Mouse (Mus musculus) liver, postnatal 0 days (tissue): ENCODE data around the gene Aldh3b2. TPM values are rescaled to one million over a fixed set of nuclear protein-coding genes. Genes with fewer than 3 reads are reported as not detected.

Experiments
- ATAC-seq: fragments of 200-750 bp; cut with Nextera tagmentation; 2 replicates; pipeline ENCODE4 v1.8.0; 2017; ENCODE audit warnings: mild to moderate bottlenecking, moderate library complexity
- DNase-seq: peaks from one replicate; pipeline ENCODE4 v3.0.0-alpha.2; 2016
- H3K27ac ChIP-seq: fragments of 300-500 bp; sonication (generic); 2 replicates; pipeline ENCODE4 v1.5.1; 2014; ENCODE audit warnings: antibody characterized with exemption, moderate library complexity, mild to moderate bottlenecking, low read depth
- H3K27me3 ChIP-seq: fragments of 300-500 bp; sonication (generic); 2 replicates; pipeline ENCODE4 v1.6.1; 2014; ENCODE audit warnings: low read length, control low read depth, mixed read lengths; ENCODE audit not compliant: insufficient read depth
- H3K36me3 ChIP-seq: fragments of 300-500 bp; sonication (generic); replicated peaks from 2 replicates; pipeline ENCODE4 v1.6.1; 2014; ENCODE audit warnings: mild to moderate bottlenecking, control low read depth, low read length, moderate library complexity, mixed read lengths; ENCODE audit not compliant: insufficient read depth
- H3K4me1 ChIP-seq: fragments of 300-500 bp; sonication (generic); 2 replicates; pipeline ENCODE4 v1.6.1; 2014; ENCODE audit warnings: antibody characterized with exemption, mild to moderate bottlenecking, control low read depth; ENCODE audit not compliant: insufficient read depth
- H3K4me2 ChIP-seq: fragments of 300-500 bp; sonication (generic); 2 replicates; pipeline ENCODE4 v1.6.1; 2014; ENCODE audit warnings: low read depth, mild to moderate bottlenecking, low read length, moderate library complexity, mixed read lengths
- H3K4me3 ChIP-seq: fragments of 300-500 bp; sonication (generic); 2 replicates; pipeline ENCODE4 v1.5.1; 2014; ENCODE audit warnings: low read depth, low read length
- H3K9ac ChIP-seq: fragments of 300-500 bp; sonication (generic); replicated peaks from 2 replicates; pipeline ENCODE4 v1.6.1; 2014; ENCODE audit warnings: mild to moderate bottlenecking, moderate library complexity
- H3K9me3 ChIP-seq: fragments of 300-500 bp; sonication (generic); 2 replicates; pipeline ENCODE4 v1.6.1; 2016; ENCODE audit warnings: mild to moderate bottlenecking, control low read depth, low read length, mixed read lengths
- CTCF ChIP-seq: sonication (generic); IDR thresholded peaks from 2 replicates; pipeline ENCODE4 v1.5.1; 2016; ENCODE audit warnings: antibody characterized with exemption, low read depth
- EP300 ChIP-seq: IDR thresholded peaks from 2 replicates; pipeline ENCODE4 v1.6.1; 2016; ENCODE audit warnings: antibody characterized with exemption, low read depth, mild to moderate bottlenecking
- WGBS: fragments of 180-500 bp; shearing (Covaris S2); extraction: QIAGEN DNeasy Blood & Tissue Kit; methylation state at CpG from one replicate; pipeline ENCODE4 v1.1.7; 2014; ENCODE audit not compliant: insufficient replicate concordance; 5-methylcytosine and 5-hydroxymethylcytosine counted together
- polyA plus RNA-seq: library from polyadenylated mRNA; unstranded; fragments of >200 nt; fragmentation: Nextera tagmentation; extraction: Ambion mirVana; gene quantifications from 2 replicates; pipeline ENCODE4 v1.2.1, GENCODE M21; 2015

Gene Aldh3b2
- polyA plus RNA-seq, 1 experiment from 2014 or later = 0.09 TPM

DNA sequence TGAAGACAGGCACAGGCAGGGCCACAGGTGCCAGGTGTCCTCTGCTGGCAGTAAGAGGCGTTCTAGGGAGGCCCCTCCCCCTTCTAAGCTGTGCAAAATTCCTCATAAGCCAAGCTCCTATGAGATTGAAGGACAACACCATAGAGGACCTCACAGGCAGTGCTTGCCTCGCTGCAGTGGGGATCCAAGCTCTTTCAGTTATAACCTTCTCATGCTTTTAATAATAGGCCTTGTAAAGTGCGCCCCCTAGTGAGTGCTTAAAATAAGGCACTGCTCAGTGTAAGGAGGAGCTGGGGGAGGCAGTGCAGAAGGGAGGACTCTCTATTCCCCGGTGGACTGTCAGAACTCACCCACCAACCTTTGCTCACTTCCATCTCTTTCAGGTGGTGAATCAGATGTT lies 8.2 kb downstream of the Aldh3b2 start:
- H3K9me3 ChIP-seq = no peaks in the 10 kb centered on the region
- no peak overlapping the region for H3K27ac ChIP-seq
- DNase-seq (peak; percentile 82), ATAC-seq (peak; percentile 60; the same call in 1 of the 2 replicates)
- H3K4me2 ChIP-seq = no peak overlapping the region
- no peak overlapping the region for H3K4me3 ChIP-seq
- TF ChIP-seq EP300 (no peak), CTCF (peak; percentile 93)
- no peaks in the 10 kb centered on the region for H3K27me3 ChIP-seq
- no peaks in the 10 kb centered on the region for H3K36me3 ChIP-seq
- WGBS = 17% methylated on average over 4 of the region's 4 CpGs
- H3K9ac ChIP-seq = no peak overlapping the region
- peaks cover 9% of the 10 kb centered on the region for H3K4me1 ChIP-seq

DNA sequence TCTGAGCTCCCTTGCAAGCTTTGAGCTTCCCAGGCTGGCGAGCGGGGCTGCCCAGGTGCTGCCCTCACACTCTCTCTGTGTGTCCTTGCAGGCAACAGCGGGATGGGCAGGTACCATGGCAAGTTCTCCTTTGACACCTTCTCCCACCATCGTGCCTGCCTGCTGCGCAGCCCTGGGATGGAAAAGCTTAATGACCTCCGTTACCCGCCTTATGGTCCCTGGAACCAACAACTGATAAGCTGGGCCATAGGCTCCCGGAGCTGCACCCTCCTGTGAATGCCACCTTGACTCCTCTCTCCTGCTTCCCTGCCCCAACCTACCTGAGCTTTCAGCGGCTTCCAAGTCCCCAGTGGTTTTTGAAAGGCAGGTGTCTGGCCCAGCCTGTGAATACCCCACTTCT lies 8.8 kb downstream of the Aldh3b2 start:
- ATAC-seq (no peak), DNase-seq (no peak)
- TF ChIP-seq CTCF = no peak
- TF ChIP-seq EP300 = no peak
- Histone ChIP-seq H3K9me3 (no peaks in the 10 kb centered on the region), H3K36me3 (no peaks in the 10 kb centered on the region), H3K4me2 (no peak overlapping the region), H3K9ac (no peak overlapping the region), H3K27me3 (no peaks in the 10 kb centered on the region), H3K27ac (no peak overlapping the region), H3K4me1 (peaks cover 15% of the 10 kb centered on the region), H3K4me3 (no peak overlapping the region)
- 74% methylated on average over 9 of the region's 9 CpGs for WGBS

- no peaks in the 10 kb centered on the region for H3K27me3 ChIP-seq
- TF ChIP-seq EP300 = no peak
- no peak for TF ChIP-seq CTCF
- H3K36me3 ChIP-seq = no peaks in the 10 kb centered on the region
- no peak overlapping the region for H3K4me2 ChIP-seq
- no peak for ATAC-seq
- no peak overlapping the region for H3K9ac ChIP-seq
- no peak for DNase-seq
- 71% methylated on average over 9 of the region's 9 CpGs for WGBS
- H3K4me1 ChIP-seq = peaks cover 28% of the 10 kb centered on the region
- H3K27ac ChIP-seq = no peak overlapping the region
- H3K4me3 ChIP-seq = no peak overlapping the region
- H3K9me3 ChIP-seq = no peaks in the 10 kb centered on the region
Measured at GRCm38 (mm10) chr19:3983527-3984200, 11.5 kb downstream of the Aldh3b2 start.

GRCm38 (mm10) chr19:3985261-3985681 lies 13.1 kb downstream of the Aldh3b2 start:
- no peaks in the 10 kb centered on the region for H3K9me3 ChIP-seq
- H3K4me1 ChIP-seq = peaks cover 28% of the 10 kb centered on the region
- 19% methylated on average over 8 of the region's 8 CpGs for WGBS
- H3K36me3 ChIP-seq = no peaks in the 10 kb centered on the region
- no peaks in the 10 kb centered on the region for H3K27me3 ChIP-seq
- H3K9ac ChIP-seq = no peak overlapping the region
- ATAC-seq (peak; percentile 61), DNase-seq (peak; percentile 65)
- no peak overlapping the region for H3K4me2 ChIP-seq
- H3K27ac ChIP-seq = peak overlapping the region; percentile 62
- TF ChIP-seq CTCF (no peak), EP300 (no peak)
- no peak overlapping the region for H3K4me3 ChIP-seq

- 6% methylated on average over 8 of the region's 8 CpGs for WGBS
- ATAC-seq = peak; percentile 88
- no peak for TF ChIP-seq CTCF
- peak; percentile 60; the same call in 1 of the 2 replicates for TF ChIP-seq EP300
- DNase-seq = peak; percentile 89
- Histone ChIP-seq H3K4me1 (peaks cover 28% of the 10 kb centered on the region), H3K27me3 (no peaks in the 10 kb centered on the region), H3K36me3 (no peaks in the 10 kb centered on the region), H3K4me2 (peak within 1 kb of the TSS; percentile 54), H3K4me3 (no peak within 1 kb of the TSS), H3K9ac (peak within 1 kb of the TSS; percentile 60), H3K27ac (peak within 1 kb of the TSS; percentile 78), H3K9me3 (no peaks in the 10 kb centered on the region)
Measured at GRCm38 (mm10) chr19:3986334-3986733, 14.2 kb downstream of the Aldh3b2 start, which contains the start of gene Acy3. Acy3 (plus strand) TSS chr19:3986570.

DNA sequence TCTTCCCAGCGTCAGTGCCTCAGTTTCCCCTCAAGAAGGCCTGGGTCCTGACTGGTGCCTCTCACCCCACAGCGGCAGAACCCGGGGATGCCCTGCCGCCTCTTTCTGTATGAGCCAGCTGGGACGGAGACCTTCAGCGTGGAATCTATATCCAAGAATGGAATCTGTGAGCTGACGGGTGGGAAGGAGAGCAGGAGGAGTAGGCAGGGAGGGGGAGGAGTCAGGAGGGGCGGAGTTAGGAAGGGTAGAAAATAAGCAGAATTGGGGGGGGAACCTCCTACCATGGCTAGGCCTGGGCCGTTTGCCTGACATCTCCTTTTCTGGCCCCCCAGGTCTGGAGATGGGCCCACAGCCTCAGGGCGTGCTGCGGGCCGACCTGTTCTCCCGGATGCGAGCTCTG lies 15.9 kb downstream of the Aldh3b2 start:
- H3K9ac ChIP-seq = no peak overlapping the region
- 87% methylated on average over 14 of the region's 14 CpGs for WGBS
- DNase-seq = no peak
- H3K9me3 ChIP-seq = no peaks in the 10 kb centered on the region
- no peak overlapping the region for H3K4me2 ChIP-seq
- ATAC-seq = no peak
- H3K4me1 ChIP-seq = peaks cover 28% of the 10 kb centered on the region
- no peaks in the 10 kb centered on the region for H3K27me3 ChIP-seq
- no peak overlapping the region for H3K4me3 ChIP-seq
- no peak for TF ChIP-seq EP300
- no peak for TF ChIP-seq CTCF
- H3K36me3 ChIP-seq = no peaks in the 10 kb centered on the region
- H3K27ac ChIP-seq = no peak overlapping the region
